9 mouse cellular contexts compared by ENCODE assay signal in genomic region chr13:117706986-117707738, GRCm38 (mm10).
DNase-seq lines count a peak whose midpoint lies in the region; ATAC-seq and TF ChIP-seq lines count a peak whose summit lies in the region.
"Had no signal": no experiment of that assay in that cellular context is flagged by ENCODE, and none has a peak within 500 bp of the region (broad histone marks: within the 10 kb centered on the region; RNA-seq: fewer than 3 reads in every experiment).

No protein-coding gene starts in this region.

- no peak overlapping the region for H3K4me3 ChIP-seq in forebrain, embryonic 14.5 days (ENCODE audit: low read depth, low read length)
- no peak overlapping the region for H3K4me3 ChIP-seq in forebrain, embryonic 13.5 days
- no peak overlapping the region for H3K4me3 ChIP-seq in kidney, embryonic 16.5 days (ENCODE audit: low read length)
- no peak overlapping the region for H3K4me3 ChIP-seq in gastrocnemius, adult 2 months

- no peak overlapping the region for H3K9ac ChIP-seq in forebrain, embryonic 14.5 days (ENCODE audit: low read length)
- H3K9ac ChIP-seq in forebrain, embryonic 13.5 days = no peak overlapping the region
- no peak overlapping the region for H3K9ac ChIP-seq in kidney, embryonic 16.5 days (replicated peaks; ENCODE audit: low read length)

- peak; percentile 30 for DNase-seq in forebrain, embryonic 14.5 days (ENCODE audit: low spot score)
- peak; percentile 83 for DNase-seq in heart, adult 8-10 months (ENCODE audit: low spot score)
- peak; percentile 25 to 40 for DNase-seq in left cerebral cortex, adult 9 months (ENCODE audit: low spot score in 2 of 2)
- peak; percentile 27 for DNase-seq in right cerebral cortex, postnatal 25 days
- DNase-seq in ovary, postnatal 10 days (ENCODE audit: low spot score) = no peak
- no peak for DNase-seq in gastrocnemius, adult 2 months
- DNase-seq: B cell, adult 2 months had no signal

- no peaks in the 10 kb centered on the region for H3K9me3 ChIP-seq in forebrain, embryonic 14.5 days (replicated peaks; ENCODE audit: control insufficient read depth, low read length)
- H3K9me3 ChIP-seq in forebrain, embryonic 13.5 days (replicated peaks) = 0 out of 2 replicates have a peak, but pooled peaks cover 3% of the 10 kb centered on the region
- H3K9me3 ChIP-seq in kidney, embryonic 16.5 days (ENCODE audit: low read length) = 0 out of 2 replicates have a peak, but pooled peaks cover 3% of the 10 kb centered on the region

- no peaks in the 10 kb centered on the region for H3K4me1 ChIP-seq in forebrain, embryonic 14.5 days (ENCODE audit: control insufficient read depth, insufficient read depth, low read length)
- no peaks in the 10 kb centered on the region for H3K4me1 ChIP-seq in forebrain, embryonic 13.5 days
- no peaks in the 10 kb centered on the region for H3K4me1 ChIP-seq in kidney, embryonic 16.5 days (ENCODE audit: insufficient read depth, low read length)

- 80% methylated on average over 11 of the region's 11 CpGs for WGBS in forebrain, embryonic 14.5 days
- WGBS in forebrain, embryonic 13.5 days = 86% methylated on average over 11 of the region's 11 CpGs
- 58% methylated on average over 11 of the region's 11 CpGs for WGBS in kidney, embryonic 16.5 days

- no peaks in the 10 kb centered on the region for H3K27me3 ChIP-seq in forebrain, embryonic 14.5 days (replicated peaks; ENCODE audit: control insufficient read depth, insufficient read depth, low read length)
- no peaks in the 10 kb centered on the region for H3K27me3 ChIP-seq in forebrain, embryonic 13.5 days
- H3K27me3 ChIP-seq in kidney, embryonic 16.5 days (ENCODE audit: insufficient read depth, low read length) = no peaks in the 10 kb centered on the region

- intact Hi-C loops in gastrocnemius, adult 2 months (cut with DNase I) = no loop called here

- ATAC-seq in forebrain, embryonic 14.5 days = peak; percentile 48; the same call in 1 of the 2 replicates
- no peak for ATAC-seq in forebrain, embryonic 13.5 days
- no peak for ATAC-seq in kidney, embryonic 16.5 days (ENCODE audit: low FRiP score, low TSS enrichment)

- no peak overlapping the region for H3K27ac ChIP-seq in forebrain, embryonic 14.5 days (ENCODE audit: low read depth, low read length)
- no peak overlapping the region for H3K27ac ChIP-seq in forebrain, embryonic 13.5 days
- H3K27ac ChIP-seq in kidney, embryonic 16.5 days (ENCODE audit: low read length) = no peak overlapping the region
- H3K27ac ChIP-seq in gastrocnemius, adult 2 months = no peak overlapping the region

- H3K36me3 ChIP-seq in forebrain, embryonic 14.5 days (ENCODE audit: control insufficient read depth, insufficient read depth, low read length) = no peaks in the 10 kb centered on the region
- no peaks in the 10 kb centered on the region for H3K36me3 ChIP-seq in forebrain, embryonic 13.5 days (ENCODE audit: poor library complexity, severe bottlenecking)
- no peaks in the 10 kb centered on the region for H3K36me3 ChIP-seq in kidney, embryonic 16.5 days (ENCODE audit: insufficient read depth, low read length)

- TF ChIP-seq CTCF in gastrocnemius, adult 2 months (IDR thresholded peaks at IDR 0.05) = no peak

- no peak overlapping the region for H3K4me2 ChIP-seq in forebrain, embryonic 14.5 days (ENCODE audit: low read length)
- H3K4me2 ChIP-seq in forebrain, embryonic 13.5 days = no peak overlapping the region
- no peak overlapping the region for H3K4me2 ChIP-seq in kidney, embryonic 16.5 days (replicated peaks; ENCODE audit: low read depth, low read length)

Comparison
In these comparisons a context has a peak if more than half of its experiments do, and no peak if none do; other contexts are left out.
1. DNase-seq: peak in forebrain, embryonic 14.5 days (single experiment), heart, adult 8-10 months (single experiment), left cerebral cortex, adult 9 months (2 of 2) and right cerebral cortex, postnatal 25 days (single experiment); none in ovary, postnatal 10 days (single experiment) and gastrocnemius, adult 2 months (single experiment).